Mouse (Mus musculus): ENCODE measurements at regions not wholly inside any gene's neighbourhood (a gene's known extent, or its start where the extent isn't known, plus 50 kb on each side); places are given as distances from the start of the nearest gene placed in this dataset.

DNA sequence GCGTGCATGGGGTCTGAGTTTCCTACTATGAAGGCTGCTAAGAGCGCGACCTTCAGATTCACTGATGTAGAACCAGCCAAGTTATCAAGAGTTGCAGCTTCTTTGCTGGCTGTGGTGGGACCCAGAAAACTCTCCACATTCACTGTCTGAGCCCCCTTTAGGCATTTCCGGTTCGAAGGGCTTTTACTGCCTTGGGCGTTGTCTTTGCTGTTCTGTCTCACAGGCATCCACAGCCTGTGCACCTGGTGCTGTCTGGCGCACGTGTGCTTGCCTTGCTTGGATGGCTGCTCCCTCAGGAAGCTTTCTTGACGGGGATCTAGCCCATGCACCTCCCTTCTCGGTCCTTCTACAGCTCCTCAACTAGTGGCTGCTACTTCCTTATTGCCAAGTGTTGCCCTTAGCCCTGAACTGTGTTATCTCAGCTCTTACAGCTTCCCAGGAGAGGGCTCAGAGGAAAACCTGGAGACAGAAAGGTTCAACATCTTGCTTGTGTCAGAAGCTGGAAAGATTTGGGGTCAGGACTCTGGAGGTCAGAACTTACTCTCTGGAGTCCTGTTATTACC is 108.3 kb upstream of the Dyrk2 start:
- H3K27ac ChIP-seq, result no peak overlapping the region
- intact Hi-C loops (cut with DNase I), result no loop called here
- WGBS, result 78% methylated on average over 10 of the region's 10 CpGs
- H3K4me3 ChIP-seq, result no peak overlapping the region
- TF ChIP-seq CTCF (IDR thresholded peaks at IDR 0.05) (no peak), EP300 (IDR thresholded peaks at IDR 0.05; ENCODE audit: insufficient read depth, low read depth, low read length) (no peak)
- no peaks in the 10 kb centered on the region for H3K36me3 ChIP-seq (ENCODE audit: control insufficient read depth, insufficient read depth, low read length)
- H3K4me1 ChIP-seq (ENCODE audit: control insufficient read depth, insufficient read depth, low read length), result peaks cover 2% of the 10 kb centered on the region; the same call in 1 of the 2 replicates
- no peaks in the 10 kb centered on the region for H3K79me2 ChIP-seq (replicated peaks; ENCODE audit: control insufficient read depth, insufficient read depth, low read length)
- no peak overlapping the region for H3K9ac ChIP-seq (ENCODE audit: low read depth, low read length)
- H3K27me3 ChIP-seq (ENCODE audit: control insufficient read depth, insufficient read depth, low read length), result no peaks in the 10 kb centered on the region
- no peak for DNase-seq

DNA sequence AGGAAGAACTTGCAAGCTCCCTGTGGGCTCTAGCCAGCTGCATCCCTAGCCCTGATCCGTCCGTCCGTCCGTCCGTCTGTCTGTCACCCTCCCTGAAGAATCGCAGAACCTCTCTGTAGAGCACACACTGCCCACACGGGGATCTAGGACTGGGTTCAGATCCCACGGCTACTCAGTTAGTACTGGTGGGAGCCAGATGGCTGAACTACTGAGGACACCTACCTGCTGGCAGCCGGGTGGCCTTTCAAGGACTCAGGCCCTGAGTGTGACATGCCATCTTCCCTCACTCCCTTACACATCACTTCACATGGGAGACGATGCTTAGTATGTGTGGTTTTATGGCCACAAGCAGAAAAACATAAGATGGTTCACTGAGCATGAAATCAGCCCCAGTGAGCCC is 106.4 kb upstream of the Dyrk2 start:
- TF ChIP-seq POLR2A (IDR thresholded peaks at IDR 0.05; ENCODE audit: insufficient read depth, low read depth, low read length) (no peak), CTCF (IDR thresholded peaks at IDR 0.05) (no peak), EP300 (IDR thresholded peaks at IDR 0.05; ENCODE audit: insufficient read depth, low read depth, low read length) (no peak)
- 80% methylated on average over 10 of the region's 10 CpGs for whole genome bisulfite sequencing
- H3K4me1 ChIP-seq (ENCODE audit: control insufficient read depth, insufficient read depth, low read length), result peaks cover 2% of the 10 kb centered on the region; the same call in 1 of the 2 replicates

DNA sequence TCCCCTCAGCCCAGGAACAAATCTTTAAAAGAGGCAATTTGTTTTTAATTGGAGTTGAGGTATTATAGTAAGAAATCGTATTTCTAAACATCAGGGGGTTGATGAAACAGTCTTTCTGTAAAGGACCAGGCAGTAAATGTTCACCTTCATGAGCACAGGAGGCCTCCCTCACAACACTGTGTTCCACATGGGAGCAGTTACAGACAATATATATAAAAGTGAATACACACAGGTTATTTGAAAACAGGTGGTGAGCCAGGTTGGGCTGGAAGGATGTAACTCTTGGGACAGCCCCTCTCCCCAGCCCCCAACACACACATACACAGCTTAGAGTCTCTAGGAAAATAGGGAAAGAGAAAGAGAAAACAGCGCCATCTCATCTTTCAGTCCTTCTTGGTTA is 105.8 kb upstream of the Dyrk2 start:
- H3K4me1 ChIP-seq (ENCODE audit: control insufficient read depth, insufficient read depth, low read length), result peaks cover 2% of the 10 kb centered on the region; the same call in 1 of the 2 replicates
- no peaks in the 10 kb centered on the region for H3K27me3 ChIP-seq (ENCODE audit: control insufficient read depth, insufficient read depth, low read length)
- DNase-seq, result no peak
- H3K27ac ChIP-seq, result no peak overlapping the region
- H3K36me3 ChIP-seq (ENCODE audit: control insufficient read depth, insufficient read depth, low read length), result no peaks in the 10 kb centered on the region
- WGBS, result 96% methylated on average over 2 of the region's 2 CpGs
- no peak overlapping the region for H3K9ac ChIP-seq (ENCODE audit: low read depth, low read length)
- H3K4me3 ChIP-seq, result no peak overlapping the region
- intact Hi-C loops (cut with DNase I), result no loop called here
- no peaks in the 10 kb centered on the region for H3K79me2 ChIP-seq (replicated peaks; ENCODE audit: control insufficient read depth, insufficient read depth, low read length)
- TF ChIP-seq POLR2A (IDR thresholded peaks at IDR 0.05; ENCODE audit: insufficient read depth, low read depth, low read length) (no peak), CTCF (IDR thresholded peaks at IDR 0.05) (no peak), EP300 (IDR thresholded peaks at IDR 0.05; ENCODE audit: insufficient read depth, low read depth, low read length) (no peak)

More for the DNA sequence above, 106.4 kb upstream of the Dyrk2 start:
- H3K36me3 ChIP-seq (ENCODE audit: control insufficient read depth, insufficient read depth, low read length), result no peaks in the 10 kb centered on the region
- no peak overlapping the region for H3K27ac ChIP-seq
- H3K27me3 ChIP-seq (ENCODE audit: control insufficient read depth, insufficient read depth, low read length), result no peaks in the 10 kb centered on the region
- no peaks in the 10 kb centered on the region for H3K79me2 ChIP-seq (replicated peaks; ENCODE audit: control insufficient read depth, insufficient read depth, low read length)
- intact Hi-C loops (cut with DNase I), result no loop called here
- DNase-seq, result no peak
- H3K4me3 ChIP-seq, result no peak overlapping the region
- H3K9ac ChIP-seq (ENCODE audit: low read depth, low read length), result no peak overlapping the region

DNA sequence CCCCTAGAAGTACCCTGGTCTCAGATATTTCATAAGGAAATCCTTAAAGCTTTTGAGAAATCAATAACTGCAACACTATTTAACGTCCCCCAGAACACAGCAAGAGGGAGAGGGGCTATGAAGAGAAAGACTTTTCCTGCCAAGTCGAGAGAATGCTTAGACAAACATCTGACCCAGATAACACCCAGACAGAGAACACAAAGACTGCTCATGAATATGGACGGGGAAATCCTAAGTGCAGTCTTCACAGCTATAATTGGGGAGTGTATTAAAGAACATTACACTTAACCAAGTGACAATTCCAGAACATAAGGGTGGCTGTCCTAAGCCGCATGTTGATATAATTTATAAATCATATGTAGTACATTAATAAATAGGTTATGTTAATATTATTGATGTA is 103.3 kb upstream of the Dyrk2 start:
- no peak overlapping the region for H3K27ac ChIP-seq
- 47% methylated on average over 4 of the region's 4 CpGs for WGBS
- H3K9ac ChIP-seq (ENCODE audit: low read depth, low read length), result no peak overlapping the region
- DNase-seq, result no peak
- intact Hi-C loops (cut with DNase I), result no loop called here
- H3K27me3 ChIP-seq (ENCODE audit: control insufficient read depth, insufficient read depth, low read length), result no peaks in the 10 kb centered on the region
- no peaks in the 10 kb centered on the region for H3K79me2 ChIP-seq (replicated peaks; ENCODE audit: control insufficient read depth, insufficient read depth, low read length)
- H3K4me1 ChIP-seq (ENCODE audit: control insufficient read depth, insufficient read depth, low read length), result no peaks in the 10 kb centered on the region
- no peak for TF ChIP-seq CTCF (IDR thresholded peaks at IDR 0.05)
- TF ChIP-seq EP300 (IDR thresholded peaks at IDR 0.05; ENCODE audit: insufficient read depth, low read depth, low read length), result no peak
- no peak for TF ChIP-seq POLR2A (IDR thresholded peaks at IDR 0.05; ENCODE audit: insufficient read depth, low read depth, low read length)
- H3K36me3 ChIP-seq (ENCODE audit: control insufficient read depth, insufficient read depth, low read length), result no peaks in the 10 kb centered on the region
- no peak overlapping the region for H3K4me3 ChIP-seq

DNA sequence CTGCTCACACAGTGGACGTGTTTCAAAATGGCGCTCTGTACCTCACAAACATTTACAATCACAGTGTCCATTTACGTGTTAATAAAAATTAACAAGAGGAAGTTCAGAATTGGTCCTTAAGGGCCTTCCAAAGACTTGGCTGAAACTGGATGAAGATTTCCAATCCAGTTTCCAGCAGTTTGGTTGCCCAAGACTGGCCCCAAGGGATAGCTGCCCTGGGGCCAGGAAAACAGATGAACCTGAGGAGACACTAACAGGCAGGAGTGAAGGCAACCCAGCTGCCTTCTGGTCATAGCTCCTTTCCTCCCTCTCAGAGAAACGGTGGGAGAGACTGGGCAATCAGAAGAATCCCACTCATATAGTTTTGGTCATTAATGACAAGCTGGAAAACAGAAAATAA is 102.6 kb upstream of the Dyrk2 start:
- no peaks in the 10 kb centered on the region for H3K4me1 ChIP-seq (ENCODE audit: control insufficient read depth, insufficient read depth, low read length)
- no peaks in the 10 kb centered on the region for H3K79me2 ChIP-seq (replicated peaks; ENCODE audit: control insufficient read depth, insufficient read depth, low read length)
- H3K9ac ChIP-seq (ENCODE audit: low read depth, low read length), result no peak overlapping the region
- WGBS, result 85% methylated on average over 4 of the region's 4 CpGs
- H3K27ac ChIP-seq, result no peak overlapping the region
- DNase-seq, result no peak
- H3K36me3 ChIP-seq (ENCODE audit: control insufficient read depth, insufficient read depth, low read length), result no peaks in the 10 kb centered on the region
- intact Hi-C loops (cut with DNase I), result no loop called here
- TF ChIP-seq EP300 (IDR thresholded peaks at IDR 0.05; ENCODE audit: insufficient read depth, low read depth, low read length), result no peak
- TF ChIP-seq CTCF (IDR thresholded peaks at IDR 0.05), result no peak
- TF ChIP-seq POLR2A (IDR thresholded peaks at IDR 0.05; ENCODE audit: insufficient read depth, low read depth, low read length), result no peak
- no peaks in the 10 kb centered on the region for H3K27me3 ChIP-seq (ENCODE audit: control insufficient read depth, insufficient read depth, low read length)
- H3K4me3 ChIP-seq, result no peak overlapping the region

DNA sequence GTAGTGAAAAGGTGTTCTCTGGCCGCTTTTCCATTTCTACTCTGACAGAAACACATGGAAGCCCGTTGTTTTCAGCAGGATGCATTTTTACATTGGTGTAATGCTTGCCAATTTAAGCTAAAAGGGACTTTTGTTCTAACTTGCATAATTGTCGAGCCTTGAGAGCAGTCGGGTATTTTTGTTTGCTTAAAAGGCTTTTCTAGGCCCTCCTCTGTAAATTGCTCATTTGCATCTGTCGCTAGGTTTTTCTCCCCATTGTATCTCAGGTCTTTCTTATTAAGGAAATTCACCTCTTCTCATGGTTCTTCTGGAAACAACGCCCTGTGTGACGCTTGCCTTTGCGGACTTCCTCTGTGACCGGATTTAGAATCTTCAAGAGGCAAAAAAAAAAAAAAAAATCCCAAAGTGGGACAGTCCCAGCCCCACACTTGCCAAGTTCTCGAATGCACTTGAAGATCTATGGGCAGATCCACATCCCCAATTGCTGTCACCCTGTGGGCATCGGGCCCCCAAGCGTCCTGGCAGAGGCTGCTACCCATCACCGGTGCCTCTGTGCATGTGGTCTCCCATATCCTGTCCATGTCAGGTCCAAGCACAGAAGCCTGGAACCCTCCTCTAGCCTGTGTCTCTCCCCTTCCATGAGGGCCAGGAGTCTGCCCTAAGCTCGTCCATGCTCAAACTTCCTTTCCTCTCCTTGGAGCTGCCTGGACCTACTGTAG is 100.6 kb upstream of the Dyrk2 start:
- 82% methylated on average over 14 of the region's 14 CpGs for WGBS

More for the DNA sequence above, 100.6 kb upstream of the Dyrk2 start:
- intact Hi-C loops (cut with DNase I), result no loop called here
- no peak overlapping the region for H3K4me3 ChIP-seq
- no peaks in the 10 kb centered on the region for H3K79me2 ChIP-seq (replicated peaks; ENCODE audit: control insufficient read depth, insufficient read depth, low read length)
- no peak overlapping the region for H3K9ac ChIP-seq (ENCODE audit: low read depth, low read length)
- no peak for DNase-seq
- no peaks in the 10 kb centered on the region for H3K27me3 ChIP-seq (ENCODE audit: control insufficient read depth, insufficient read depth, low read length)
- no peak overlapping the region for H3K27ac ChIP-seq
- H3K4me1 ChIP-seq (ENCODE audit: control insufficient read depth, insufficient read depth, low read length), result no peaks in the 10 kb centered on the region
- TF ChIP-seq EP300 (IDR thresholded peaks at IDR 0.05; ENCODE audit: insufficient read depth, low read depth, low read length), result no peak
- TF ChIP-seq CTCF (IDR thresholded peaks at IDR 0.05), result no peak
- TF ChIP-seq POLR2A (IDR thresholded peaks at IDR 0.05; ENCODE audit: insufficient read depth, low read depth, low read length), result no peak
- no peaks in the 10 kb centered on the region for H3K36me3 ChIP-seq (ENCODE audit: control insufficient read depth, insufficient read depth, low read length)

All from heart, adult 2 months (tissue).